Mouse (Mus musculus) brown adipose tissue, adult 24 weeks (tissue): ENCODE measurements around the gene Bspry. TPM values are rescaled to one million over a fixed set of nuclear protein-coding genes. Genes with fewer than 3 reads are reported as not detected.

ENCODE experiments used
- polyA plus RNA-seq: library from polyadenylated mRNA; stranded (reverse); fragments of >200 nt; gene quantifications from 2 replicates; pipeline ENCODE4 v1.2.4, GENCODE M21; 2012; ENCODE audit not compliant: missing spikeins, insufficient read depth, insufficient read length

The Bspry gene
- polyA plus RNA-seq, 1 experiment = not detected

Other genes with a start within 250 kb of the Bspry start
- 0.92 and 1.2 TPM in 2 replicates for gene Zfp37, start 249.0 kb upstream of the Bspry start, polyA plus RNA-seq
- 7.9 and 11.2 TPM in 2 replicates for gene Slc31a2, start 217.5 kb upstream of the Bspry start, polyA plus RNA-seq
- 13.0 and 13.5 TPM in 2 replicates for gene Fkbp15, start 119.5 kb upstream of the Bspry start, polyA plus RNA-seq
- gene Slc31a1, start 119.3 kb upstream of the Bspry start, polyA plus RNA-seq = 18.6 and 21.6 TPM in 2 replicates
- 52.5 and 76.2 TPM in 2 replicates for gene Cdc26, start 71.4 kb upstream of the Bspry start, polyA plus RNA-seq
- gene Prpf4, start 71.3 kb upstream of the Bspry start, polyA plus RNA-seq = 5.1 and 5.4 TPM in 2 replicates
- not detected in 2 replicates for gene Rnf183, start 44.8 kb upstream of the Bspry start, polyA plus RNA-seq
- not detected in 2 replicates for gene Wdr31, start 9.2 kb upstream of the Bspry start, polyA plus RNA-seq
- 9.1 and 14.9 TPM in 2 replicates for gene Hdhd3, start 23.4 kb downstream of the Bspry start, polyA plus RNA-seq
- gene Alad, start 39.9 kb downstream of the Bspry start, polyA plus RNA-seq = 73.2 and 87.7 TPM in 2 replicates
- 41.9 and 44.2 TPM in 2 replicates for gene Pole3, start 45.0 kb downstream of the Bspry start, polyA plus RNA-seq
- not detected in 2 replicates for gene 4933430I17Rik, start 45.3 kb downstream of the Bspry start, polyA plus RNA-seq
- 49.5 and 102 TPM in 2 replicates for gene Rgs3, start 79.8 kb downstream of the Bspry start, polyA plus RNA-seq